Mouse (Mus musculus) heart, postnatal 0 days (tissue): ENCODE measurements around the gene Evi5. TPM values are rescaled to one million over a fixed set of nuclear protein-coding genes. Genes with fewer than 3 reads are reported as not detected.

ENCODE experiments used
- ATAC-seq: fragments of 200-750 bp; cut with Nextera tagmentation; 2 replicates; pipeline ENCODE4 v1.8.0; 2017; ENCODE audit warnings: low read depth, moderate number of reproducible peaks, moderate library complexity; ENCODE audit not compliant: insufficient read depth
- DNase-seq: peaks from one replicate; pipeline ENCODE4 v3.0.0-alpha.2; 2016; ENCODE audit warnings: low spot score
- H3K27ac ChIP-seq: fragments of 300-500 bp; sonication (generic); 2 replicates; pipeline ENCODE4 v1.5.1; 2014; ENCODE audit warnings: low read depth, mild to moderate bottlenecking
- H3K27me3 ChIP-seq: fragments of 300-500 bp; sonication (generic); 2 replicates; pipeline ENCODE4 v1.6.1; 2014; ENCODE audit warnings: low read length, mixed read lengths; ENCODE audit not compliant: control insufficient read depth, insufficient read depth
- H3K36me3 ChIP-seq: fragments of 300-500 bp; sonication (generic); replicated peaks from 2 replicates; pipeline ENCODE4 v1.6.1; 2014; ENCODE audit warnings: low read length, mixed read lengths; ENCODE audit not compliant: control insufficient read depth, insufficient read depth
- H3K4me1 ChIP-seq: fragments of 300-500 bp; sonication (generic); 2 replicates; pipeline ENCODE4 v1.6.1; 2014; ENCODE audit warnings: antibody characterized with exemption; ENCODE audit not compliant: control insufficient read depth, insufficient read depth
- H3K4me2 ChIP-seq: fragments of 300-500 bp; sonication (generic); 2 replicates; pipeline ENCODE4 v1.6.1; 2014; ENCODE audit warnings: low read depth, mild to moderate bottlenecking, low read length, moderate library complexity
- H3K4me3 ChIP-seq: fragments of 300-500 bp; sonication (generic); 2 replicates; pipeline ENCODE4 v1.5.1; 2014; ENCODE audit warnings: low read depth, low read length
- H3K9ac ChIP-seq: fragments of 300-500 bp; sonication (generic); replicated peaks from 2 replicates; pipeline ENCODE4 v1.6.1; 2014; ENCODE audit warnings: low read depth, low read length, mixed read lengths
- H3K9me3 ChIP-seq: fragments of 300-500 bp; sonication (generic); replicated peaks from 2 replicates; pipeline ENCODE4 v1.6.1; 2016; ENCODE audit warnings: low read length; ENCODE audit not compliant: control insufficient read depth
- CTCF ChIP-seq: IDR thresholded peaks from 2 replicates; pipeline ENCODE4 v1.5.1; 2016; ENCODE audit warnings: antibody characterized with exemption, control low read depth, low read depth
- EP300 ChIP-seq: IDR thresholded peaks from 2 replicates; pipeline ENCODE4 v1.6.1; 2016; ENCODE audit warnings: antibody characterized with exemption, low read depth
- WGBS: fragments of 180-500 bp; shearing (Covaris S2); extraction: QIAGEN DNeasy Blood & Tissue Kit; methylation state at CpG from one replicate; pipeline ENCODE4 v1.1.7; 2014; 5-methylcytosine and 5-hydroxymethylcytosine counted together
- polyA plus RNA-seq: library from polyadenylated mRNA; unstranded; fragments of >200 nt; fragmentation: Nextera tagmentation; extraction: Ambion mirVana; gene quantifications from 2 replicates; pipeline ENCODE4 v1.2.1, GENCODE M21; 2015
- total RNA-seq: library from RNA; depleted of rRNA; stranded (reverse); fragments of >200 nt; gene quantifications from 2 replicates; pipeline ENCODE4 v1.2.3, GENCODE M21; 2014; ENCODE audit warnings: low replicate concordance

Gene Evi5
- total and polyA plus RNA-seq, 2 experiments from 2014 or later, result 38.4 to 66.6 TPM

GRCm38 (mm10) chr5:107722661-107723532, 152.0 kb downstream of the Evi5 start:
- Histone ChIP-seq H3K4me3 (peak overlapping the region; percentile 53), H3K4me2 (peak overlapping the region; percentile 74), H3K27me3 (peaks cover 99% of the 10 kb centered on the region), H3K9me3 (no peaks in the 10 kb centered on the region), H3K27ac (no peak overlapping the region), H3K36me3 (no peaks in the 10 kb centered on the region), H3K9ac (no peak overlapping the region), H3K4me1 (peaks cover 37% of the 10 kb centered on the region; the same call in 1 of the 2 replicates)
- DNase-seq, result no peak
- TF ChIP-seq CTCF, result no peak
- no peak for TF ChIP-seq EP300
- WGBS, result 2% methylated on average over 34 of the region's 34 CpGs
- no peak for ATAC-seq

DNA sequence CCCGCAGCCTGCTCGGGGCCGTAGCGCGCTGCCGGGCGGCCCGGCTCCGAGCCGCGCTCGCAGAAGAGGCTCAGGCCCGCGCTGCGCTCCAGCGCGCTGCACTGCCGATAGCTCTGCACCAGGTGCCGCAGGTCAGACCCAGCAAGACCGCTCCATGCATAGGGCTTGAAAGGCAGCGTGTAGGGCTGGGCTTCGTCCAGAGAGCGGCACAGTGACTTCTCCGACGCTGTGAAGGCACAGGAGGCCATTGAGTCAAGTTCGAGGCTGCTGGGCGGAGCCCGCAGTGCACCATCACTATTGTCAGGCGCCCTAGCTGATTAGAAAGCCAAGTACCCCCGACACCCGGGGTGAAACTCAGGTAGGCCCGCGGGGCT, 153.3 kb downstream of the Evi5 start:
- Histone ChIP-seq H3K4me3 (peak overlapping the region; percentile 53), H3K4me1 (peaks cover 37% of the 10 kb centered on the region; the same call in 1 of the 2 replicates), H3K27me3 (peaks cover 98% of the 10 kb centered on the region), H3K9me3 (no peaks in the 10 kb centered on the region), H3K27ac (no peak overlapping the region), H3K4me2 (peak overlapping the region; percentile 46), H3K9ac (no peak overlapping the region), H3K36me3 (no peaks in the 10 kb centered on the region)
- TF ChIP-seq CTCF (no peak), EP300 (no peak)
- ATAC-seq (no peak; the same call in 1 of the 2 replicates), DNase-seq (no peak)
- WGBS, result 3% methylated on average over 33 of the region's 33 CpGs

GRCm38 (mm10) chr5:107720991-107721637, 153.8 kb downstream of the Evi5 start:
- no peak for DNase-seq
- Histone ChIP-seq H3K4me2 (peak overlapping the region; percentile 46), H3K4me1 (peaks cover 34% of the 10 kb centered on the region; the same call in 1 of the 2 replicates), H3K27me3 (peaks cover 93% of the 10 kb centered on the region), H3K4me3 (peak overlapping the region; percentile 53), H3K9me3 (no peaks in the 10 kb centered on the region), H3K27ac (no peak overlapping the region), H3K9ac (no peak overlapping the region), H3K36me3 (no peaks in the 10 kb centered on the region)
- ATAC-seq, result no peak; the same call in 1 of the 2 replicates
- 3% methylated on average over 58 of the region's 58 CpGs for WGBS
- TF ChIP-seq EP300, result no peak
- no peak for TF ChIP-seq CTCF

DNA sequence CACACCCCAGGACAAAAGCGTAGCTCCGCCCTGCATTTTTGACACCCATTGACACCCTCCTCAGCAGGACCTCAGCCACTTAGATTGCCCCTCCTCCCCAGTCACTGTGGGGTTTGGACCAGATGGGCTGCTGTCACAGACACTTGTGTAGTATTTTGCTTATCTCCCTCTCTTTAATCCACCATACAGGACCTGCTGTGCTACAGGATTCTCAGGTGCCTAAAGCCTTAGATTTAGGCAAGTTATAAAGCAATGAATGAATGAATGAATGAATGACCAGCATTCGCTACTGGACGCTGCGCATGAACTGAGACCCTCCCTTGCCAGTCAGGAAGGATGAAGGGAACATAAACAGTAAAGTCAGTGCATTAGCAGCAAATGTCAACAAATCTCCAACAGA, 154.4 kb downstream of the Evi5 start:
- no peaks in the 10 kb centered on the region for H3K36me3 ChIP-seq
- H3K27ac ChIP-seq, result no peak overlapping the region
- no peak overlapping the region for H3K4me2 ChIP-seq
- TF ChIP-seq CTCF (no peak), EP300 (no peak)
- H3K9me3 ChIP-seq, result no peaks in the 10 kb centered on the region
- H3K4me3 ChIP-seq, result no peak overlapping the region; the same call in 1 of the 2 replicates
- peaks cover 87% of the 10 kb centered on the region for H3K27me3 ChIP-seq
- ATAC-seq (no peak), DNase-seq (no peak)
- H3K4me1 ChIP-seq, result peaks cover 28% of the 10 kb centered on the region; the same call in 1 of the 2 replicates
- WGBS, result 10% methylated on average over 5 of the region's 5 CpGs
- H3K9ac ChIP-seq, result no peak overlapping the region

DNA sequence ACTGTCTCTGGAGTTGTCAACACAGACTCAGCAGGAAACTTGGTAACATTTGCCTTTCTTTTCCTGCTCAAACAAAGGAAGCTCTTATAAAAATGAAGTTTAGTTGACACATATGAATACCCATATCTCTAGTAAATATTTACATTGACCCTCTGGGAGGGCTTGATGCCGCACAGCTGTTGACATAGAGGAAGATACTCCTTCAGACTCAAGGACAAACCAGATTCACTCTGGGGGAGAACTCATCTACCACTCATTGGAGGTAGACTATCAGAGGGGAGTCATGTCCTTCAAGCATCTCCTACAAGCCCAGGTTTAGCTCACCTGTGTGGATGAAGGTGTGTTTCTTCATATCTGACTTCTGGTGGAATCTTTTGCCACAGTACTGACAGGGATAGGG, 155.1 kb downstream of the Evi5 start:
- peaks cover 82% of the 10 kb centered on the region for H3K27me3 ChIP-seq
- no peak for TF ChIP-seq EP300
- peaks cover 21% of the 10 kb centered on the region; the same call in 1 of the 2 replicates for H3K4me1 ChIP-seq
- ATAC-seq (no peak), DNase-seq (no peak)
- WGBS, result 18% methylated on average over 1 of the region's 1 CpGs
- H3K36me3 ChIP-seq, result no peaks in the 10 kb centered on the region
- H3K9me3 ChIP-seq, result no peaks in the 10 kb centered on the region
- no peak overlapping the region for H3K4me3 ChIP-seq
- H3K27ac ChIP-seq, result no peak overlapping the region
- H3K4me2 ChIP-seq, result no peak overlapping the region
- H3K9ac ChIP-seq, result no peak overlapping the region
